Mouse (Mus musculus) retina, postnatal 7 days (tissue): ENCODE results near the gene Olfr1257.
"Not testable (repeated sequence)": the region's sequence is repeated elsewhere in the genome, so short reads cannot be mapped to it uniquely, and the experiment has no call there.

Source experiments
- DNase-seq: peaks from one replicate; pipeline ENCODE4 v3.0.0-alpha.2; 2012; ENCODE audit warnings: low read depth, low spot score

Gene Olfr1257

GRCm38 (mm10) chr2:89878137-89878536 is at the start of gene Olfr1257:
Gene Olfr1257, plus strand, starts transcription at chr2:89878437.
- no peak for DNase-seq

GRCm38 (mm10) chr2:89841455-89841854 is 36.8 kb upstream of the Olfr1257 start, which contains the start of gene Olfr1256:
Gene Olfr1256, minus strand, starts transcription at chr2:89841555.
- DNase-seq = no peak

- DNase-seq = no peak
Measured at GRCm38 (mm10) chr2:89848105-89848504, 30.1 kb upstream of the Olfr1257 start, which contains the start of gene Olfr48. Gene Olfr48, minus strand, starts transcription at chr2:89848205.

- DNase-seq = no peak
Measured at GRCm38 (mm10) chr2:89849230-89849629, 29.0 kb upstream of the Olfr1257 start.

GRCm38 (mm10) chr2:89912616-89913015 is 34.4 kb downstream of the Olfr1257 start:
- DNase-seq = not testable (repeated sequence)

- DNase-seq = no peak
Measured at GRCm38 (mm10) chr2:89927009-89927408, 48.8 kb downstream of the Olfr1257 start, which contains the start of gene Olfr1258. Gene Olfr1258, plus strand, starts transcription at chr2:89927309.
